Mouse (Mus musculus): ENCODE measurements around the gene Olfr1105. TPM values are rescaled to one million over a fixed set of nuclear protein-coding genes. Genes with fewer than 3 reads are reported as not detected.

The Olfr1105 gene
- polyA plus RNA-seq, 2 experiments = not detected

DNA sequence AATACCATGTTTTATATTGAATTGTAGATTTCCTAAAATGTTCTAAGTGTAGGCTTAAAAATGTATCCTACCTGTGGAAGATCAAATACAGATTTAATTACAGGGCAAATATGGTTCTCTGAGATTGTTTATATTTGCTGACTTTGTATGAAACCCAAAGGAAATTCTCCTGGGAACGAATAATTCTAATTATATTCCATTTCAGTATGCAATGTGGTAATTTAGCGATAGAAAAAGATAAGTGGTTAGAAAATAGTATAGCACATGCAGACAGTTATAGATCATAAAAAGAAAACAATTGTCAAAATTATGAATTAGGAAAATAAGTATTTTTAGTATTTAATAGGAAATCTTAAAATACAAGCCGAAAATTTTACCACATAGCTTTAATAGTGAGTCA lies 45.2 kb downstream of the Olfr1105 start, which contains the start of gene Olfr1101:
Gene Olfr1101 (minus strand): TSS at position 101 of the 400 bp plus-strand sequence.
- ATAC-seq (ENCODE audit: insufficient read depth) (no peak), DNase-seq (ENCODE audit: low read depth in 3 of 3, low spot score in 3 of 3) (no peak)
- no peaks in the 10 kb centered on the region for H3K4me1 ChIP-seq (replicated peaks; ENCODE audit: control insufficient read depth in 2 of 2, insufficient read depth in 2 of 2, low read length in 1 of 2)
- H3K4me2 ChIP-seq (ENCODE audit: low read depth) = no peak within 1 kb of the TSS
- no peak within 1 kb of the TSS for H3K27ac ChIP-seq
- H3K27me3 ChIP-seq (ENCODE audit: control insufficient read depth, insufficient read depth, low read length) = no peaks in the 10 kb centered on the region
- no peaks in the 10 kb centered on the region for H3K36me3 ChIP-seq (replicated peaks; ENCODE audit: control insufficient read depth, insufficient read depth, low read depth)
- TF ChIP-seq CTCF (IDR thresholded peaks at IDR 0.05; ENCODE audit: low read depth) (no peak), EP300 (IDR thresholded peaks at IDR 0.05; ENCODE audit: low read depth) (no peak)
- 55% methylated on average over 3 of the region's 3 CpGs for WGBS (ENCODE audit: insufficient replicate concordance)
- H3K4me3 ChIP-seq (ENCODE audit: insufficient read depth in 1 of 2, low read depth in 2 of 2, low read length in 2 of 2) = no peak within 1 kb of the TSS
- H3K9me3 ChIP-seq (ENCODE audit: control insufficient read depth, low read length) = no peaks in the 10 kb centered on the region
- H3K9ac ChIP-seq (replicated peaks) = no peak within 1 kb of the TSS

Other genes starting within 250 kb of the Olfr1105 start
- gene Olfr141, start 226.5 kb downstream of the Olfr1105 start, polyA plus RNA-seq (2012; rRNA removed) = not detected in 2 replicates
- gene Olfr141, start 226.5 kb downstream of the Olfr1105 start, polyA plus RNA-seq (2014; fragmentation: Nextera tagmentation; extraction: Ambion mirVana) = not detected in 2 replicates
- not detected in 2 replicates for gene Olfr1094, start 211.9 kb downstream of the Olfr1105 start, polyA plus RNA-seq (2012; rRNA removed)
- not detected in 2 replicates for gene Olfr1094, start 211.9 kb downstream of the Olfr1105 start, polyA plus RNA-seq (2014; fragmentation: Nextera tagmentation; extraction: Ambion mirVana)
- gene Olfr1095, start 184.8 kb downstream of the Olfr1105 start, polyA plus RNA-seq (2012; rRNA removed) = not detected in 2 replicates
- gene Olfr1095, start 184.8 kb downstream of the Olfr1105 start, polyA plus RNA-seq (2014; fragmentation: Nextera tagmentation; extraction: Ambion mirVana) = not detected in 2 replicates
- not detected in 2 replicates for gene Gm13723, start 161.7 kb downstream of the Olfr1105 start, polyA plus RNA-seq (2012; rRNA removed)
- not detected in 2 replicates for gene Gm13723, start 161.7 kb downstream of the Olfr1105 start, polyA plus RNA-seq (2014; fragmentation: Nextera tagmentation; extraction: Ambion mirVana)
- not detected in 2 replicates for gene Olfr1097, start 144.3 kb downstream of the Olfr1105 start, polyA plus RNA-seq (2012; rRNA removed)
- gene Olfr1097, start 144.3 kb downstream of the Olfr1105 start, polyA plus RNA-seq (2014; fragmentation: Nextera tagmentation; extraction: Ambion mirVana) = not detected in 2 replicates
- not detected in 2 replicates for gene Olfr1098, start 112.0 kb downstream of the Olfr1105 start, polyA plus RNA-seq (2012; rRNA removed)
- not detected in 2 replicates for gene Olfr1098, start 112.0 kb downstream of the Olfr1105 start, polyA plus RNA-seq (2014; fragmentation: Nextera tagmentation; extraction: Ambion mirVana)
- not detected in 2 replicates for gene Olfr1099, start 75.8 kb downstream of the Olfr1105 start, polyA plus RNA-seq (2012; rRNA removed)
- gene Olfr1099, start 75.8 kb downstream of the Olfr1105 start, polyA plus RNA-seq (2014; fragmentation: Nextera tagmentation; extraction: Ambion mirVana) = not detected in 2 replicates
- not detected in 2 replicates for gene Olfr1100, start 56.6 kb downstream of the Olfr1105 start, polyA plus RNA-seq (2012; rRNA removed)
- not detected in 2 replicates for gene Olfr1100, start 56.6 kb downstream of the Olfr1105 start, polyA plus RNA-seq (2014; fragmentation: Nextera tagmentation; extraction: Ambion mirVana)
- not detected in 2 replicates for gene Olfr1101, start 45.3 kb downstream of the Olfr1105 start, polyA plus RNA-seq (2012; rRNA removed)
- not detected in 2 replicates for gene Olfr1101, start 45.3 kb downstream of the Olfr1105 start, polyA plus RNA-seq (2014; fragmentation: Nextera tagmentation; extraction: Ambion mirVana)
- not detected in 2 replicates for gene Olfr1102, start 38.1 kb downstream of the Olfr1105 start, polyA plus RNA-seq (2012; rRNA removed)
- gene Olfr1102, start 38.1 kb downstream of the Olfr1105 start, polyA plus RNA-seq (2014; fragmentation: Nextera tagmentation; extraction: Ambion mirVana) = not detected in 2 replicates
- not detected in 2 replicates for gene Olfr1104, start 9.5 kb downstream of the Olfr1105 start, polyA plus RNA-seq (2012; rRNA removed)
- not detected in 2 replicates for gene Olfr1104, start 9.5 kb downstream of the Olfr1105 start, polyA plus RNA-seq (2014; fragmentation: Nextera tagmentation; extraction: Ambion mirVana)
- gene Olfr1106, start 15.7 kb upstream of the Olfr1105 start, polyA plus RNA-seq (2012; rRNA removed) = not detected in 2 replicates
- not detected in 2 replicates for gene Olfr1106, start 15.7 kb upstream of the Olfr1105 start, polyA plus RNA-seq (2014; fragmentation: Nextera tagmentation; extraction: Ambion mirVana)
- gene Olfr1107, start 39.3 kb upstream of the Olfr1105 start, polyA plus RNA-seq (2012; rRNA removed) = not detected in 2 replicates
- not detected in 2 replicates for gene Olfr1107, start 39.3 kb upstream of the Olfr1105 start, polyA plus RNA-seq (2014; fragmentation: Nextera tagmentation; extraction: Ambion mirVana)
- not detected in 2 replicates for gene Olfr1109, start 59.5 kb upstream of the Olfr1105 start, polyA plus RNA-seq (2012; rRNA removed)
- not detected in 2 replicates for gene Olfr1109, start 59.5 kb upstream of the Olfr1105 start, polyA plus RNA-seq (2014; fragmentation: Nextera tagmentation; extraction: Ambion mirVana)
- gene Olfr259, start 78.0 kb upstream of the Olfr1105 start, polyA plus RNA-seq (2012; rRNA removed) = not detected in 2 replicates
- not detected in 2 replicates for gene Olfr259, start 78.0 kb upstream of the Olfr1105 start, polyA plus RNA-seq (2014; fragmentation: Nextera tagmentation; extraction: Ambion mirVana)
- not detected in 2 replicates for gene Olfr1110, start 103.8 kb upstream of the Olfr1105 start, polyA plus RNA-seq (2012; rRNA removed)
- not detected in 2 replicates for gene Olfr1110, start 103.8 kb upstream of the Olfr1105 start, polyA plus RNA-seq (2014; fragmentation: Nextera tagmentation; extraction: Ambion mirVana)
- gene Olfr1111, start 116.1 kb upstream of the Olfr1105 start, polyA plus RNA-seq (2012; rRNA removed) = not detected in 2 replicates
- not detected in 2 replicates for gene Olfr1111, start 116.1 kb upstream of the Olfr1105 start, polyA plus RNA-seq (2014; fragmentation: Nextera tagmentation; extraction: Ambion mirVana)
- gene Olfr1112, start 151.3 kb upstream of the Olfr1105 start, polyA plus RNA-seq (2012; rRNA removed) = not detected in 2 replicates
- not detected in 2 replicates for gene Olfr1112, start 151.3 kb upstream of the Olfr1105 start, polyA plus RNA-seq (2014; fragmentation: Nextera tagmentation; extraction: Ambion mirVana)
- gene Olfr1113, start 172.4 kb upstream of the Olfr1105 start, polyA plus RNA-seq (2012; rRNA removed) = not detected in 2 replicates
- not detected in 2 replicates for gene Olfr1113, start 172.4 kb upstream of the Olfr1105 start, polyA plus RNA-seq (2014; fragmentation: Nextera tagmentation; extraction: Ambion mirVana)
- gene Olfr1115, start 211.5 kb upstream of the Olfr1105 start, polyA plus RNA-seq (2012; rRNA removed) = not detected in 2 replicates
- gene Olfr1115, start 211.5 kb upstream of the Olfr1105 start, polyA plus RNA-seq (2014; fragmentation: Nextera tagmentation; extraction: Ambion mirVana) = not detected in 2 replicates
- not detected in 2 replicates for gene Olfr1116, start 231.0 kb upstream of the Olfr1105 start, polyA plus RNA-seq (2012; rRNA removed)
- not detected in 2 replicates for gene Olfr1116, start 231.0 kb upstream of the Olfr1105 start, polyA plus RNA-seq (2014; fragmentation: Nextera tagmentation; extraction: Ambion mirVana)

Measured in liver, embryonic 14.5 days (tissue).